Mouse (Mus musculus) CH12.LX (cell line): ENCODE measurements around the gene Il6st. TPM values are rescaled to one million over a fixed set of nuclear protein-coding genes. Genes with fewer than 3 reads are reported as not detected.

Source experiments
- DNase-seq: peaks from one replicate; pipeline ENCODE4 v3.0.0-alpha.2; 2013; ENCODE audit errors: extremely low read depth
- H3K27ac ChIP-seq: 2 replicates; pipeline ENCODE4 v1.5.1; 2012; ENCODE audit warnings: low read depth, mild to moderate bottlenecking, control low read depth, moderate library complexity; ENCODE audit not compliant: insufficient read depth
- H3K27me3 ChIP-seq: replicated peaks from 2 replicates; pipeline ENCODE3; 2012; ENCODE audit warnings: inconsistent platforms
- H3K36me3 ChIP-seq, 2 experiments: replicated peaks in 1 of 2; 2 replicates each; pipeline versions ENCODE3 to v1.6.1; 2012; ENCODE audit warnings: inconsistent platforms in 1 of 2, low read length in 1 of 2, mild to moderate bottlenecking in 1 of 2, mixed read lengths in 1 of 2, moderate library complexity in 1 of 2; ENCODE audit not compliant: control insufficient read depth in 1 of 2, insufficient read depth in 1 of 2
- H3K4me1 ChIP-seq, 2 experiments: 2 replicates each; pipeline ENCODE4 v1.6.1; 2012; ENCODE audit warnings: inconsistent platforms in 1 of 2, moderate library complexity in 1 of 2; ENCODE audit not compliant: insufficient read depth in 2 of 2, control insufficient read depth in 1 of 2
- H3K4me2 ChIP-seq: 2 replicates; pipeline ENCODE4 v1.6.1; 2012; ENCODE audit warnings: low read depth, mild to moderate bottlenecking, control low read depth; ENCODE audit not compliant: poor library complexity, insufficient read depth, severe bottlenecking
- H3K4me3 ChIP-seq, 3 experiments: fragments of 150-350 bp in 1 of 3; sonication (generic) in 1 of 3; replicated peaks in 1 of 3; 2 replicates each; pipeline versions ENCODE3 to v1.5.1; 2011 to 2012; ENCODE audit warnings: low read depth in 2 of 3, low read length in 2 of 3, mild to moderate bottlenecking in 2 of 3, moderate library complexity in 2 of 3, control low read depth in 1 of 3, improper control_type of control experiment in 1 of 3, inconsistent platforms in 1 of 3, mixed read lengths in 1 of 3; ENCODE audit not compliant: poor library complexity in 1 of 3
- H3K79me2 ChIP-seq: replicated peaks from 2 replicates; pipeline ENCODE4 v1.6.1; 2012; ENCODE audit warnings: mild to moderate bottlenecking, moderate library complexity; ENCODE audit not compliant: control insufficient read depth, poor library complexity, insufficient read depth, severe bottlenecking; ENCODE audit errors: extremely low read depth
- H3K9ac ChIP-seq: 2 replicates; pipeline ENCODE4 v1.6.1; 2012; ENCODE audit warnings: low read depth, mild to moderate bottlenecking, control low read depth, moderate library complexity; ENCODE audit not compliant: insufficient read depth
- H3K9me3 ChIP-seq: replicated peaks from 2 replicates; pipeline ENCODE3; 2012; ENCODE audit warnings: low read length, inconsistent platforms, mixed read lengths
- BHLHE40 ChIP-seq: IDR thresholded peaks from 2 replicates; pipeline ENCODE4 v1.6.1; 2011; ENCODE audit warnings: mild to moderate bottlenecking, low read depth, low read length, improper control_type of control experiment
- CHD1 ChIP-seq: IDR thresholded peaks from 2 replicates; pipeline ENCODE4 v1.6.1; 2012; ENCODE audit warnings: low read depth, low read length, improper control_type of control experiment, inconsistent platforms
- CHD2 ChIP-seq: IDR thresholded peaks from 2 replicates; pipeline ENCODE4 v1.6.1; 2011; ENCODE audit warnings: low read length, improper control_type of control experiment
- CTCF ChIP-seq, 2 experiments: IDR thresholded peaks in 1 of 2; conservative IDR thresholded peaks in 1 of 2; 2 replicates each; pipeline ENCODE4 v1.5.1; 2011 to 2012; ENCODE audit warnings: low read depth in 2 of 2, low read length in 2 of 2, improper control_type of control experiment in 1 of 2, inconsistent platforms in 1 of 2, mild to moderate bottlenecking in 1 of 2, moderate library complexity in 1 of 2
- ELF1 ChIP-seq: IDR thresholded peaks from 2 replicates; pipeline ENCODE4 v1.6.1; 2014; ENCODE audit warnings: low read depth, mild to moderate bottlenecking, inconsistent platforms, low read length, improper control_type of control experiment
- EP300 ChIP-seq: IDR thresholded peaks from 2 replicates; pipeline ENCODE4 v1.6.1; 2011; ENCODE audit warnings: low read length, improper control_type of control experiment
- ETS1 ChIP-seq: conservative IDR thresholded peaks from 2 replicates; pipeline ENCODE4 v1.6.1; 2012; ENCODE audit warnings: low read depth, mild to moderate bottlenecking, inconsistent platforms, low read length, improper control_type of control experiment, moderate library complexity
- GABPA ChIP-seq: IDR thresholded peaks from 2 replicates; pipeline ENCODE4 v1.6.1; 2012; ENCODE audit warnings: low read depth, low read length, improper control_type of control experiment, inconsistent platforms; ENCODE audit not compliant: insufficient replicate concordance
- HCFC1 ChIP-seq: IDR thresholded peaks from 2 replicates; pipeline ENCODE4 v1.6.1; 2012; ENCODE audit warnings: low read depth, mild to moderate bottlenecking, inconsistent platforms, low read length, improper control_type of control experiment
- IRF4 ChIP-seq: IDR thresholded peaks from 2 replicates; pipeline ENCODE4 v1.6.1; 2014; ENCODE audit warnings: low read depth, mild to moderate bottlenecking, inconsistent platforms, low read length, improper control_type of control experiment
- JUN ChIP-seq: IDR thresholded peaks from 2 replicates; pipeline ENCODE4 v1.6.1; 2011; ENCODE audit warnings: low read depth, mild to moderate bottlenecking, low read length, improper control_type of control experiment, moderate library complexity; ENCODE audit not compliant: insufficient read depth
- KAT2A ChIP-seq: IDR thresholded peaks from 2 replicates; pipeline ENCODE4 v1.6.1; 2012; ENCODE audit warnings: low read length, improper control_type of control experiment, inconsistent platforms; ENCODE audit not compliant: insufficient replicate concordance
- MAFK ChIP-seq: IDR thresholded peaks from 2 replicates; pipeline ENCODE4 v1.6.1; 2011; ENCODE audit warnings: low read length, improper control_type of control experiment; ENCODE audit not compliant: insufficient replicate concordance
- MAZ ChIP-seq: IDR thresholded peaks from 2 replicates; pipeline ENCODE4 v1.6.1; 2012; ENCODE audit warnings: low read depth, mild to moderate bottlenecking, inconsistent platforms, low read length, improper control_type of control experiment, moderate library complexity
- MEF2A ChIP-seq: IDR thresholded peaks from 2 replicates; pipeline ENCODE4 v1.6.1; 2014; ENCODE audit warnings: low read depth, mild to moderate bottlenecking, inconsistent platforms, low read length, improper control_type of control experiment, borderline replicate concordance
- MYC ChIP-seq: IDR thresholded peaks from 2 replicates; pipeline ENCODE4 v1.6.1; 2011; ENCODE audit warnings: low read depth, mild to moderate bottlenecking, improper control_type of control experiment, low read length
- NELFE ChIP-seq: IDR thresholded peaks from 2 replicates; pipeline ENCODE4 v1.6.1; 2011; ENCODE audit warnings: low read depth, low read length, improper control_type of control experiment
- NRF1 ChIP-seq: IDR thresholded peaks from 2 replicates; pipeline ENCODE4 v1.6.1; 2014; ENCODE audit warnings: low read depth, mild to moderate bottlenecking, inconsistent platforms, low read length, improper control_type of control experiment, moderate library complexity
- PAX5 ChIP-seq: IDR thresholded peaks from 2 replicates; pipeline ENCODE4 v1.6.1; 2012; ENCODE audit warnings: low read length, inconsistent platforms, mixed read lengths
- POLR2A ChIP-seq: IDR thresholded peaks from 2 replicates; pipeline ENCODE4 v1.6.1; 2011; ENCODE audit warnings: low read depth, mild to moderate bottlenecking, improper control_type of control experiment, low read length
- RAD21 ChIP-seq: IDR thresholded peaks from 2 replicates; pipeline ENCODE4 v1.6.1; 2011; ENCODE audit warnings: low read depth, mild to moderate bottlenecking, low read length, improper control_type of control experiment, moderate library complexity
- SIN3A ChIP-seq: IDR thresholded peaks from 2 replicates; pipeline ENCODE4 v1.6.1; 2012; ENCODE audit warnings: low read length, improper control_type of control experiment, inconsistent platforms
- SMC3 ChIP-seq: IDR thresholded peaks from 2 replicates; pipeline ENCODE4 v1.6.1; 2011; ENCODE audit warnings: low read depth, low read length, improper control_type of control experiment
- USF1 ChIP-seq: IDR thresholded peaks from 2 replicates; pipeline ENCODE4 v1.6.1; 2014; ENCODE audit warnings: low read depth, mild to moderate bottlenecking, inconsistent platforms, low read length, improper control_type of control experiment
- USF2 ChIP-seq: conservative IDR thresholded peaks from 2 replicates; pipeline ENCODE4 v1.6.1; 2011; ENCODE audit warnings: low read depth, low read length, improper control_type of control experiment
- ZC3H11A ChIP-seq: IDR thresholded peaks from 2 replicates; pipeline ENCODE4 v1.6.1; 2012; ENCODE audit warnings: low read depth, mild to moderate bottlenecking, inconsistent platforms, low read length, improper control_type of control experiment
- ZMIZ1 ChIP-seq: IDR thresholded peaks from 2 replicates; pipeline ENCODE4 v1.6.1; 2012; ENCODE audit warnings: low read depth, mild to moderate bottlenecking, inconsistent platforms, low read length, improper control_type of control experiment
- ZNF384 ChIP-seq: IDR thresholded peaks from 2 replicates; pipeline ENCODE4 v1.6.1; 2012; ENCODE audit warnings: low read depth, low read length, improper control_type of control experiment, inconsistent platforms
- dilution Hi-C: fragments of 300-500 bp; cut with MboI; formaldehyde crosslinking; loops from 2 replicates; pipeline ENCODE4 v1.14.3; 2020; ENCODE audit warnings: low sequenced_read_pairs; ENCODE audit not compliant: extremely low pct_unique_long_range_greater_than_20kb, extremely low pct_ligation_motif_present
- in situ Hi-C: fragments of 300-500 bp; cut with MboI; formaldehyde crosslinking; loops from 3 replicates; pipeline ENCODE4 v1.14.3; 2019; ENCODE audit warnings: low sequenced_read_pairs, low pct_ligation_motif_present, low pct_unique_long_range_greater_than_20kb, mixed read lengths
- polyA plus RNA-seq: library from polyadenylated mRNA; unstranded; fragments of >175 nt; gene quantifications from 2 replicates; pipeline ENCODE4 v1.2.1, GENCODE M21; 2012; ENCODE audit warnings: low read depth; ENCODE audit not compliant: insufficient read length
- total RNA-seq, 2 experiments: library from RNA; depleted of rRNA; stranded (reverse); fragments of 300-350 nt in 1 of 2; fragments of >200 nt in 1 of 2; gene quantifications; 2 replicates each; pipeline ENCODE4 v1.2.3; 2012 to 2014

Gene Il6st
- total and polyA plus RNA-seq, 3 experiments, result 3.5 to 7.6 (median 5.7) TPM

DNA sequence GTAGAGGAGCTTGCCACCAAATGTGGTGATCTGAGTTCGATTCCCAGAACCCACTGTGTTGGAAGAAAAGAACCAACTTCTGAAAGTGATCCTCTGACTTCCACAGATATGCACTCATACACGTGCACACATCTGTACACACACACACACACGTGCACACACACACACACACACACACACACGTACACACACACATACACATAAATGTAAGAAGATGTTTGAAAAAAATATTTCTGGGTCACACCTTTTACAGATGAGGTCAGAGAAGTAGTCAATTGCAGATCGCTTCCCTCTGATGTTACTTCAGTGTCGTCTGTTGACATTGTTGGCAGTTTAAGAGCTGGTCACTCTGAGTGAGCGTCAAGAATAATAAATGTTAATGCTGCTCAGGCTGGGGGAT is 27.6 kb upstream of the Il6st start:
- Histone ChIP-seq H3K9ac (no peak overlapping the region), H3K27me3 (no peaks in the 10 kb centered on the region), H3K4me2 (no peak overlapping the region)
- TF ChIP-seq NELFE (no peak), MEF2A (no peak), USF2 (no peak), SIN3A (no peak), ZMIZ1 (no peak), JUN (no peak), MAFK (no peak), BHLHE40 (no peak), RAD21 (no peak)
- TF ChIP-seq, all 38 proteins: peak for 0
- Histone ChIP-seq H3K4me1 (peaks cover 24 to 63% of the 10 kb centered on the region in 2 experiments), H3K9me3 (peaks cover 5% of the 10 kb centered on the region), H3K79me2 (no peaks in the 10 kb centered on the region), H3K36me3 (no peaks in the 10 kb centered on the region), H3K27ac (no peak overlapping the region), H3K4me3 (no peak overlapping the region)
- no peak for DNase-seq
- dilution Hi-C loops (no loop called here), in situ Hi-C loops (loop anchor here (10.0 kb wide), 1 partner anchor 69 kb away; no protein-coding TSS in a partner anchor)

DNA sequence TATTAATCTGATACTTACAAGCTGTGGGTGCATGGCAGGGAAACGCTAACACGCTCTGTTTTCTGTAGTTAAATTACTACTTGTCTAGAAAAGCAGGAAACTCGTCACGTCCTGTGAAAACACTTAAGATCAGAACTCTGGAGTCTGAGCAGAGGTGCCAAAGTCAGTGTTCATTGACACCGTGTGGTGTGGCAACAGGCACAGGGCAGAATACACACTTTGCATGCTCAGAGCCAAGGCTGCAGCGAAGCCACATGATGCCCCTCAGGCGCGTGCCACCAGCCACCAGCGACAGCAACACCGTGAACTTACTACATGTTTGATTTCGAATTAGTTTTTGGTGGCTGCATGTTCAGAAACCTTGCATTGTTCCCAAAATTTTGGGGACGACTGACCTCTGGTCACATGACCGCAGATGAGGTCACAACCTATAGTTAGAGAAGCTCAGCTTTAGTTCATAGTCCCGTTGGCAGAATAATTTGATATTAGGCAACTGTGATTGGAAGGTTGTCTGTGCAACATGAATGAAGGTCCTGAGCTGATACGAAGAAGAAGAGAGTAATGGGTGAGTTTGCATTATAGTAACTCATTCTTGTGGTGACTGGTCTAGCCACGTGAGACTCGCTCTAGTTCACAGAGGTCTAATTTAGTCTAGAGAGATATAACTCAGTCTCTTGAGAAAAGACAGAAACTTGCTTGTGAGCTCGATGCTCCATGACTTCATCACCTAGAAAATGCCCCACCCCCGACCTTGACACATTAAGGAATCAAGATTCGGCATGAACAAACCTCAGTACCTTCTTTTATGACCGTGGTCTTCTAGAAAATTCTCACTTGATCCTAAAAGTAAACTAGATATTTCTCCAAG is 25.6 kb upstream of the Il6st start:
- peak; percentile 77 for DNase-seq
- H3K27ac ChIP-seq, result peak overlapping the region; percentile 43; the same call in 1 of the 2 replicates
- TF ChIP-seq ZMIZ1, result no peak
- peak; percentile 84 for TF ChIP-seq ETS1
- TF ChIP-seq ZC3H11A, result no peak
- TF ChIP-seq CTCF (conservative IDR thresholded peaks at IDR 0.05 in 1 of 2, IDR thresholded peaks at IDR 0.05 in 1 of 2; ENCODE audit: low read depth in 2 of 2, low read length in 2 of 2), result no peak
- TF ChIP-seq SIN3A, result 0 out of 2 replicates have a peak, but pooled peaks have one; percentile 39
- TF ChIP-seq NRF1, result no peak
- TF ChIP-seq JUN, result peak; percentile 73
- peak; percentile 63 for TF ChIP-seq IRF4
- no peak; the same call in none of the 2 replicates for TF ChIP-seq RAD21
- TF ChIP-seq NELFE, result no peak
- TF ChIP-seq MYC, result peak; percentile 84; the same call in 1 of the 2 replicates
- TF ChIP-seq MAZ, result no peak
- TF ChIP-seq ELF1, result no peak
- TF ChIP-seq USF1, result peak; percentile 61
- no peak for TF ChIP-seq POLR2A
- peak; percentile 88 for TF ChIP-seq MEF2A
- TF ChIP-seq PAX5, result no peak
- peak; percentile 29 for TF ChIP-seq SMC3
- no peak for TF ChIP-seq GABPA
- TF ChIP-seq ZNF384, result no peak
- TF ChIP-seq CHD1, result no peak
- peak; percentile 73 for TF ChIP-seq EP300
- no peak for TF ChIP-seq CHD2
- TF ChIP-seq BHLHE40, result peak; percentile 96
- no peak for TF ChIP-seq MAFK
- no peak for TF ChIP-seq KAT2A
- TF ChIP-seq USF2, result peak; percentile 64
- no peak for TF ChIP-seq HCFC1

More for the DNA sequence above, 25.6 kb upstream of the Il6st start:
- H3K4me3 ChIP-seq, result peak overlapping the region in 1 of 3 experiments; percentile 27
- no peaks in the 10 kb centered on the region for H3K27me3 ChIP-seq
- no peak overlapping the region for H3K9ac ChIP-seq
- H3K4me2 ChIP-seq, result peak overlapping the region; percentile 65
- H3K36me3 ChIP-seq, result no peaks in the 10 kb centered on the region
- in situ Hi-C loops (loop anchor here (10.0 kb wide), 1 partner anchor 67 kb away; no protein-coding TSS in a partner anchor), dilution Hi-C loops (no loop called here)
- H3K4me1 ChIP-seq, result peaks cover 18 to 61% of the 10 kb centered on the region in 2 experiments
- H3K79me2 ChIP-seq, result no peaks in the 10 kb centered on the region
- H3K9me3 ChIP-seq, result peaks cover 5% of the 10 kb centered on the region
